Mouse (Mus musculus): ENCODE data around the gene Nt5dc3. TPM values are rescaled to one million over a fixed set of nuclear protein-coding genes. Genes with fewer than 3 reads are reported as not detected.
A peak's percentile ranks its signal among the peaks of the same experiment; 100 is the strongest.

Gene Nt5dc3
- 4.6 and 7.1 TPM in 2 replicates for total RNA-seq (2012; rRNA removed)
- 6.0 and 6.5 TPM in 2 replicates for total RNA-seq (2014; rRNA removed)
- 15.0 and 15.9 TPM in 2 replicates for polyA plus RNA-seq (2012; ENCODE audit: insufficient read length, low read depth)

- Histone ChIP-seq H3K79me2 (replicated peaks; ENCODE audit: control insufficient read depth, extremely low read depth, insufficient read depth, poor library complexity, severe bottlenecking) (peaks cover 17% of the 10 kb centered on the region), H3K9ac (ENCODE audit: insufficient read depth, low read depth) (peak within 1 kb of the TSS; percentile 84), H3K27ac (ENCODE audit: insufficient read depth, low read depth) (peak within 1 kb of the TSS; percentile 60), H3K9me3 (replicated peaks; ENCODE audit: low read length) (no peaks in the 10 kb centered on the region), H3K36me3 (replicated peaks in 1 of 2; ENCODE audit: control insufficient read depth in 1 of 2, insufficient read depth in 1 of 2, low read length in 1 of 2) (peaks cover 0 to 5% of the 10 kb centered on the region in 2 experiments), H3K27me3 (replicated peaks) (no peaks in the 10 kb centered on the region), H3K4me1 (ENCODE audit: control insufficient read depth in 1 of 2, insufficient read depth in 2 of 2) (peaks cover 5 to 31% of the 10 kb centered on the region in 2 experiments; a peak in 3 of 4 replicates), H3K4me2 (ENCODE audit: insufficient read depth, low read depth, poor library complexity, severe bottlenecking) (peak within 1 kb of the TSS; percentile 53), H3K4me3 (replicated peaks in 1 of 3; ENCODE audit: low read depth in 2 of 3, low read length in 2 of 3, poor library complexity in 1 of 3) (peak within 1 kb of the TSS; percentile 68 to 84 (median 76))
- TF ChIP-seq IRF4 (IDR thresholded peaks at IDR 0.05; ENCODE audit: low read depth, low read length) (peak; percentile 82), SIN3A (IDR thresholded peaks at IDR 0.05; ENCODE audit: low read length) (peak; percentile 6; the same call in 1 of the 2 replicates), PAX5 (IDR thresholded peaks at IDR 0.05; ENCODE audit: low read length) (no peak), KAT2A (IDR thresholded peaks at IDR 0.05; ENCODE audit: insufficient replicate concordance, low read length) (no peak), USF1 (IDR thresholded peaks at IDR 0.05; ENCODE audit: low read depth, low read length) (no peak), ELF1 (IDR thresholded peaks at IDR 0.05; ENCODE audit: low read depth, low read length) (peak; percentile 88), MEF2A (IDR thresholded peaks at IDR 0.05; ENCODE audit: borderline replicate concordance, low read depth, low read length) (peak; percentile 49; the same call in 1 of the 2 replicates), UBTF (IDR thresholded peaks at IDR 0.05; ENCODE audit: low read depth, low read length) (no peak), MYC (IDR thresholded peaks at IDR 0.05; ENCODE audit: low read depth, low read length) (peak; percentile 38), NRF1 (IDR thresholded peaks at IDR 0.05; ENCODE audit: low read depth, low read length) (peak; percentile 56), MAX (IDR thresholded peaks at IDR 0.05; ENCODE audit: low read length) (0 out of 2 replicates have a peak, but pooled peaks have one; percentile 28), RCOR1 (conservative IDR thresholded peaks at IDR 0.05; ENCODE audit: low read depth, low read length) (no peak), USF2 (conservative IDR thresholded peaks at IDR 0.05; ENCODE audit: low read depth, low read length) (no peak), CHD1 (IDR thresholded peaks at IDR 0.05; ENCODE audit: low read depth, low read length) (no peak), EP300 (IDR thresholded peaks at IDR 0.05; ENCODE audit: low read length) (peak; percentile 55; the same call in 1 of the 2 replicates), POLR2A (IDR thresholded peaks at IDR 0.05; ENCODE audit: low read depth, low read length) (peak; percentile 90), GABPA (IDR thresholded peaks at IDR 0.05; ENCODE audit: insufficient replicate concordance, low read depth, low read length) (no peak), RAD21 (IDR thresholded peaks at IDR 0.05; ENCODE audit: low read depth, low read length) (no peak), JUND (conservative IDR thresholded peaks at IDR 0.05; ENCODE audit: low read depth, low read length) (peak; percentile 71), HCFC1 (IDR thresholded peaks at IDR 0.05; ENCODE audit: low read depth, low read length) (peak; percentile 54), POLR2AphosphoS2 (IDR thresholded peaks at IDR 0.05; ENCODE audit: low read depth, low read length) (no peak), ZMIZ1 (IDR thresholded peaks at IDR 0.05; ENCODE audit: low read depth, low read length) (peak; percentile 89), MAFK (IDR thresholded peaks at IDR 0.05; ENCODE audit: insufficient replicate concordance, low read length) (no peak), ETS1 (conservative IDR thresholded peaks at IDR 0.05; ENCODE audit: low read depth, low read length) (peak; percentile 73), MXI1 (IDR thresholded peaks at IDR 0.05; ENCODE audit: low read depth, low read length) (peak; percentile 92), JUN (IDR thresholded peaks at IDR 0.05; ENCODE audit: insufficient read depth, low read depth, low read length) (peak; percentile 75), CTCF (conservative IDR thresholded peaks at IDR 0.05 in 1 of 2, IDR thresholded peaks at IDR 0.05 in 1 of 2; ENCODE audit: low read depth in 2 of 2, low read length in 2 of 2) (no peak), ZNF384 (IDR thresholded peaks at IDR 0.05; ENCODE audit: low read depth, low read length) (no peak), E2F4 (IDR thresholded peaks at IDR 0.05; ENCODE audit: insufficient replicate concordance, low read depth, low read length) (no peak), SMC3 (IDR thresholded peaks at IDR 0.05; ENCODE audit: low read depth, low read length) (no peak), MAZ (IDR thresholded peaks at IDR 0.05; ENCODE audit: low read depth, low read length) (no peak; the same call in 1 of the 2 replicates), ZKSCAN1 (IDR thresholded peaks at IDR 0.05; ENCODE audit: borderline replicate concordance, low read depth, low read length) (no peak), CHD2 (IDR thresholded peaks at IDR 0.05; ENCODE audit: low read length) (no peak), TBP (conservative IDR thresholded peaks at IDR 0.05; ENCODE audit: low read depth, low read length) (0 out of 2 replicates have a peak, but pooled peaks have one; percentile 62), BHLHE40 (IDR thresholded peaks at IDR 0.05; ENCODE audit: low read depth, low read length) (peak; percentile 65), TCF12 (IDR thresholded peaks at IDR 0.05; ENCODE audit: low read depth, low read length) (peak; percentile 87), ZC3H11A (IDR thresholded peaks at IDR 0.05; ENCODE audit: low read depth, low read length) (no peak), NELFE (IDR thresholded peaks at IDR 0.05; ENCODE audit: low read depth, low read length) (peak; percentile 81)
- peak; percentile 97 for DNase-seq (ENCODE audit: extremely low read depth)
- in situ Hi-C loops (cut with MboI; ENCODE audit: low pct_ligation_motif_present, low pct_unique_long_range_greater_than_20kb, low sequenced_read_pairs): no loop called here
- dilution Hi-C loops (cut with MboI; ENCODE audit: extremely low pct_ligation_motif_present, extremely low pct_unique_long_range_greater_than_20kb, low sequenced_read_pairs): no loop called here
These were observed at the start of gene Nt5dc3 for GRCm38 (mm10) chr10:86778398-86779116. Nt5dc3 (plus strand) TSS chr10:86779005.
